Mouse (Mus musculus) gastrocnemius, postnatal 14 days (tissue): ENCODE measurements at regions not wholly inside any gene's neighbourhood (a gene's known extent, or its start where the extent isn't known, plus 50 kb on each side); places are given as distances from the start of the nearest gene placed in this dataset.
A peak's percentile ranks its signal among the peaks of the same experiment; 100 is the strongest.

Source experiments
- DNase-seq: peaks from one replicate; pipeline ENCODE4 v3.0.0; 2021; ENCODE audit warnings: mixed read lengths
- intact Hi-C: fragments of 180-260 bp; cut with DNase I; formaldehyde crosslinking; loops from one replicate; pipeline ENCODE4 v1.15.1; 2025; ENCODE audit warnings: low total_unique reads

DNA sequence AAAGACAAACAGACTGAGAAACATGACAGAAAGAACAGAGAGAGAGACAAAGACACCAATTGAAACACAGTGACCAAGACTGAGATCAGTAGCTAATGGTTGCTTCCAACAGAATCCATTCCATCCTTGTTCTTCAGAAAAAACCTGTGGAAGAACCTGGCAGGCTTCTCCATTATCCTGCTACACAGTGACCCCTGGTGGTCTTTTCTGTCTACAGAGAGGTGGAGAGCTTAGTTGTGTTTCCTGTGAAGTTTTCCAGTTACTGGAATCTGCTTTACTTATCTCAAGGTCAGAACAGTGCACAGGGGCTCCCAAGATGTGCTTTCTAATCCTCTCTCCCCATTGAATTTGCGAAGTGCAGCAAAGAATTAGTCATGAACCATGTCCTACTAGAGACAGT is 339.1 kb upstream of the Msl3l2 start:
- intact Hi-C loops = no loop called here
- DNase-seq = peak; percentile 6

DNA sequence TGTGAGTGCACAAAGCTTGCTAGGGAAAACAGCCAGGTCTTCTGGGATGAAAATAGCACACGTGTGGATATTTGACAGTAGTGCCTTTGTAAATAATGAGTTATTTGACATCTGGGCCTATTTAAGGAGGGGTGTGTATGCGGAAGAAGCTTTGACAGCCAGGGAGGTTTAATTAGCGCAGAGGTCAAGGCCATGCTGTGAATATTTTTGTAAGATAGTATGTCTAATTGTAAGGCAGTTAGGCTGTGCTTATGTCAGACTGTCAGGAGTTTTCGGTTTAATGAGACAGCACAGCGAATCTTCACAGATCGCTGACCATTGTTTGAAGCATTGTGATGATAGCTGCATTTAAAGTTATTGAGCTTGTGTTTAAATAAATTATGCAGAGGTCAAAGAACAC is 337.1 kb upstream of the Msl3l2 start:
- no peak for DNase-seq
- intact Hi-C loops = no loop called here

DNA sequence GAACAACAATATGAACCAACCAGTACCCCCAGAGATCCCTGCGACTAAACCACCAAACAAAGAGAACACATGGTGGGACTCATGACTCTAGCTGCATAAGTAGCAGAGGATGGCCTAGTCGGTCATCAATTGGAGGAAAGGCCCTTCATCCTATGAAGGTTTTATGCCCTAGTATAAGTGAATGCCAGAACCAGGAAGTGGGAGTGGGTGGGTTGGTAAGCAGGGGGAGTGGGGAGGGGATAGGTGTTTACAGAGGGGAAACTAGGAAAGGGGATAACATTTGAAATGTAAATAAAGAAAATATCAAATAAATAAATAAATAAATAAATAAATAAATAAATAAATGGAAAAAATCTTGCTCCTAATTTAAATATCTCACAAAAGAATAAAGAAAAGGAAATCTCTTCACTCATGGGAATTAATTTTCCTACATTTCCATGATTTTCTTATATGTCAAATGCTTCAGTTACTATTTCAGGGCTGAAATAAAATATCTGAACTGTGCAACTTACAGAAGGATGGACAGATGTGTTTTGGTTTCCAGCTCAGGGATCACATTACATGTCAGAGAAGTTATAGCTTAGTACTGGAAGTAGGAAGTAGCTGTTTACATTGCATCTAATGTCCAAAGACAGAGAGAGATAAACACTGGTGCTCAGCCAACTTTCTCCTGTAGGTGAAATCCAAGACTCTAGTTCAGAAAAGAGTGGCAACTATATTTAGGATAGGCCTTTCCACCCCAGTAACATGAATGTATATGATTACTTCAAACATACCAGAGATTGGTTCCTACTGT is 323.8 kb upstream of the Msl3l2 start:
- DNase-seq = no peak
- intact Hi-C loops = no loop called here

DNA sequence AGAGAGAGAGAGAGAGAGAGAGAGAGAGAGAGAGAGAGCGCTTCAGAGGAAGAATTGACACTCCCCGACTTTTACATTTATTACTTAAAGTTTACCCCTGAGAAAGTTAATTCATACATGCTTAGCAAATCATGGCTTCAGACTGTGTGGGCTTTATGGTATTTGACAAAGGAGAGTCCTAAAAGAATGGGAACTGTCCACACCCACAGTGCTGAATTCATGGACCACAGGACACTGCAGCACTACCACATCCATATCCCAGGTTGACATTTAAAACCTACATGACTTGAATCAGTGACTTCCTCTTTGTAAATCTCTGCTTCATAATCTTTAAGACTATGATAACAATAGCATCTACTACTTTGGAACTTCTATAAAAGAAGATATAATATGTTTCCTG is 292.8 kb upstream of the Msl3l2 start:
- intact Hi-C loops = no loop called here
- DNase-seq = no peak

DNA sequence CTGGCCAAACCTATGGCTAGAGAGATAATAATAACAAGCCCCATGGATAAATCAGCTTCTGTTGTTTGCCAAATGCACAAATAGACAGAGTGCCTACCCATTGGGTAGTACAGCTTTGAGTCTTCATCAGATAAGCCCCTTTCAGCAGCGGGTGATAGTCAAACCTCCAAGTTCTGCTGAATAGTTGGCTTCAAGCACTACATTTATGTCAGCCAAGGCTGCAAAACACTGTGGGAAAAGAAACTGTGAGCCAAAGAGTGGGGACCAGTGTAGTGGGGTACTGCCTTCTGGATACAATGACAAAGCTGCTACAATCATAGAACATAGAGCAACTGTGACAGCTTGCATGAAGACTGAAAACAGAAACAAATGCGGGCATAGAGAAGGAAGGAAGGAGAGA is 255.4 kb upstream of the Msl3l2 start:
- intact Hi-C loops = no loop called here
- DNase-seq = no peak

DNA sequence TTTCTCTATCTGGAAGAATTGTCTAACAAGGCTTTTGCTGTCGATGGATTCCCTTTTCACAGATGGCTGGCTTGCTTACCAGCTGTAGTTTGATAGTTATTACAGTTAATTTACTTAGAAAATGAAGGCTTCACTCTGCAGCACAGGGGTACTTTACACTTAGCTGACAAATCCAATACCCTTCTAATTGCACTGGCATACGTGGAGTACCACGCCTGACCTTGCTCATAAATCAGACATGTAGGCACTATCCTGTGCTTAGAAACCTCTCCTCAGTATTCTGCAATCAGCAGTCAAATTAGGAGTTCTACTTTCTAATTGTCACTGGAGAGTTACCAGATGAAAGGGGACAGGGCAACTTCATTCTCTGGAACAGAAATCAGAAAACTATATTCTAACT is 214.1 kb upstream of the Msl3l2 start:
- intact Hi-C loops = no loop called here
- no peak for DNase-seq

DNA sequence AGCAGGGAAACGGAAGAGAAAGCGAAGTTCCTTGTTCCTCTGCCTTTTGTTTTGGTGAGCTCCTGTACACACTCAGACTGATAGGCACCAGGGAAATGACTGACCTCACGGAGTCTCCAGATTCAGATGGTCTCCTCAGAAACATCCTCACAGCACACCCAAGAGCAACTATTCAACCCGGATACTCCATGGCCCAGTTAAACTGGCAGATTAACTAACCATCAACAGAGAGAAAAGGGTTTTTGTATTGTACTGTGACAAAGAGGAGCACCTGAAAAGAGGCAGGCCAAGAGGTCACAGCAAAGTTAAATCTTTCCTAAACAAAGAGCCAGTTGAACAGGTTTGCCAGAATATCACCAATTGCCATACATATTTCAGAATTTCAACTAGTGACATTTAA is 177.6 kb upstream of the Msl3l2 start:
- no peak for DNase-seq
- intact Hi-C loops = no loop called here

DNA sequence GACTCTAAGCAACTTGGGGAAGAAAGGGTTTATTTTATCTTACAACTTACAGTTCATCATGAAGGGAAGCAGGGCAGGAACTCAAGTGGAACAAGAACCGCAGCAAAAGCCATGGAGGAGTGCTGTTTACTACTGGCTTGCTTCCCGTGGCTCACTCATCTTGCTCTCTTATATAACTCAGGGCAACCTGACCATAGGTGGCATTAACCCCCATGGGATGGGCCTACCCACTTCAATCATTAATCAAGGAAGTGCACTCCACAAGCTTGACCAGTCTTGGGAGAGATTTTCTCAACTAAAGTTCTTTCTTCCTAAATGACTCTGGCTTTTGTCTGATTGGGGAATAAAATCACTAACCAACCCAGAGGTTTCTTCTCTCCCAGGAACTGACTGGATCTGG is 172.7 kb upstream of the Msl3l2 start:
- intact Hi-C loops = no loop called here
- no peak for DNase-seq

DNA sequence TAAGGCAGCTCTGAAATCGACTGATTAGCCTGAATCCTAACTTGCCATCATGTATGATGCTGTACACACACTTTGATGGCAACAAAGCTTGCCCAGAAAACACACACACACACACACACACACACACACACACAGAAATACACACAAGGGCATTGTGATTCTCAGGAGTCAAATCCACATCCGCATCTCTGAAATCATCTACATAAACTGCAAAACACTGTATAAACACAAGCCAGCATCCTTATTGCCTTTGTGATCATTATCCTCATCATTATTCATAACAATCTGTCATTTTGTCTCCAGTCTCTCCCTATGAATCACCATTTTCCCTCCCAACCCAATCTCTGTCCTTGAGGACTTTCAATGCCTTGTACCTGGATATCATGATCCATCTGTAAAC is 171.3 kb upstream of the Msl3l2 start:
- intact Hi-C loops = no loop called here
- no peak for DNase-seq

DNA sequence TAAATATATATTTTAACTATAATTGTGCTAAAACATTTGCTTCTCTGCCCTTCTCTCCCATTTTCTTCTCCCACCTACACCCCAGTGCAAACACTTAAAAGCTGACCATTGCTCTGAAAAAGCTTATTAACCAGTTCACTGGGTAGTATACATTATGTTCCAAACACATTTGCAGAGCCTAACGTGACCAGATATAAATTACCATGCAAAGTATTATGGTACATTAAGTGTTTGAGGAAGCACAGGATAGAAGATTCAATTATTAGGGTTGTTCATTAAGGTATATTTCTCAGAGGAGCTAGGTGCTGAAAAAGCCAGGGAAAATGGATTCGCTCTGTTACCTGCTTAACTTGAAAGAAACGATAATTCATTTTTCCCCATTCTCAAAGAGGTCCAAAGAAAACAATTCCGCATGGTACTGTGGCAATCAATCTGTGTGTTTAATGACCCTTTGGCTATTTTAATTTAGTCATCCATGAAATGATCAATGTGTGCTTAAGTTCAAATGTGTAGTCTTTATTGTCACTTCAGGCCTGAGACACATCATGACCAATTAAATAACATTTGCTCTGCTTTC is 144.0 kb upstream of the Msl3l2 start:
- no peak for DNase-seq
- intact Hi-C loops = no loop called here
